Mouse (Mus musculus): Measurements from ENCODE around the gene Iffo1.

GRCm38 (mm10) chr6:125148926-125149568 is 4.0 kb downstream of the Iffo1 start:
- TF ChIP-seq MXI1 (IDR thresholded peaks at IDR 0.05; ENCODE audit: low read depth, low read length) (no peak), CTCF (conservative IDR thresholded peaks at IDR 0.05 in 1 of 2, IDR thresholded peaks at IDR 0.05 in 1 of 2; ENCODE audit: low read depth in 2 of 2, low read length in 2 of 2) (no peak), POLR2A (IDR thresholded peaks at IDR 0.05; ENCODE audit: low read depth, low read length) (no peak), MAFK (IDR thresholded peaks at IDR 0.05; ENCODE audit: insufficient replicate concordance, low read length) (no peak)
